Mouse (Mus musculus): Measurements from ENCODE around the gene F13a1.

DNA sequence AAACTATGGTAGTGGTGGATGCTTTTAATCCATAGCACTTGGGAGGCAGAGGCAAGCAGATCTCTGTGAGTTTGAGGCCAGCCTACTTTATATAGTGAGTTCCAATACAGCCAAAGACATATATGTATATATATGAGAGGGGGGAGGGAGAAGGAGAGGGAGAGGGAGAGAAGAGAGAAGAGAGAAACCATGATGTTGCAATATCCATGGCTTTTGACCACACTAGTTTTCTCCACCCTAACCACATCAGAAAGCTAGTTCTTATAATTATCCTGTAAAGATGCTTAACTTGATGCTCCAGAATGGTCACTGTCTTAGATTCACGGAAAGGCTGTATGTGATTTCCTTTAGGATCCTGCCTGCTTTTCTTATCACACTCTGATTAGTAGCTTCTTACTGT, 41.6 kb upstream of the F13a1 start:
- no peak for TF ChIP-seq EP300 (IDR thresholded peaks at IDR 0.05)
- TF ChIP-seq CTCF (IDR thresholded peaks at IDR 0.05): no peak
